Mouse (Mus musculus) neural tube, embryonic 12.5 days (tissue): ENCODE results near the gene Cyp4x1. TPM values are rescaled to one million over a fixed set of nuclear protein-coding genes. Genes with fewer than 3 reads are reported as not detected.

ENCODE experiments used
- ATAC-seq: fragments of 200-750 bp; cut with Nextera tagmentation; 2 replicates; pipeline ENCODE4 v1.8.0; 2017; ENCODE audit warnings: low read depth, mild to moderate bottlenecking, moderate TSS enrichment, moderate library complexity; ENCODE audit not compliant: low FRiP score
- H3K27ac ChIP-seq: fragments of 300-500 bp; sonication (generic); 2 replicates; pipeline ENCODE4 v1.5.1; 2016
- H3K27me3 ChIP-seq: fragments of 300-500 bp; sonication (generic); replicated peaks from 2 replicates; pipeline ENCODE4 v1.6.1; 2016; ENCODE audit warnings: mild to moderate bottlenecking
- H3K36me3 ChIP-seq: fragments of 300-500 bp; sonication (generic); 2 replicates; pipeline ENCODE4 v1.6.1; 2016; ENCODE audit warnings: mild to moderate bottlenecking
- H3K4me1 ChIP-seq: fragments of 300-500 bp; sonication (generic); 2 replicates; pipeline ENCODE4 v1.6.1; 2016
- H3K4me2 ChIP-seq: fragments of 300-500 bp; sonication (generic); replicated peaks from 2 replicates; pipeline ENCODE4 v1.6.1; 2016; ENCODE audit warnings: mild to moderate bottlenecking
- H3K4me3 ChIP-seq: fragments of 300-500 bp; sonication (generic); 2 replicates; pipeline ENCODE4 v1.5.1; 2016
- H3K9ac ChIP-seq: fragments of 300-500 bp; sonication (generic); 2 replicates; pipeline ENCODE4 v1.6.1; 2016; ENCODE audit warnings: mild to moderate bottlenecking
- H3K9me3 ChIP-seq: fragments of 300-500 bp; sonication (generic); 2 replicates; pipeline ENCODE4 v1.6.1; 2016; ENCODE audit warnings: mild to moderate bottlenecking
- WGBS: fragments of 180-500 bp; shearing (Covaris S2); methylation state at CpG from one replicate; pipeline ENCODE4 v1.1.7; 2016; 5-methylcytosine and 5-hydroxymethylcytosine counted together
- polyA plus RNA-seq: library from polyadenylated mRNA; unstranded; fragments of >200 nt; fragmentation: Nextera tagmentation; extraction: Ambion mirVana; gene quantifications from 2 replicates; pipeline ENCODE4 v1.2.1, GENCODE M21; 2016

Cyp4x1 gene
- polyA plus RNA-seq, 1 experiment from 2014 or later, result 3.2 TPM

- H3K4me1 ChIP-seq, result no peaks in the 10 kb centered on the region
- H3K27me3 ChIP-seq, result no peaks in the 10 kb centered on the region
- H3K27ac ChIP-seq, result no peak overlapping the region
- no peak overlapping the region for H3K4me3 ChIP-seq
- H3K9ac ChIP-seq, result no peak overlapping the region
- WGBS, result 79% methylated on average over 2 of the region's 2 CpGs
- H3K9me3 ChIP-seq, result 0 out of 2 replicates have a peak, but pooled peaks cover 3% of the 10 kb centered on the region
- H3K36me3 ChIP-seq, result no peaks in the 10 kb centered on the region
- H3K4me2 ChIP-seq, result no peak overlapping the region
- ATAC-seq, result no peak
Observed at GRCm38 (mm10) chr4:115111167-115111566, 22.9 kb downstream of the Cyp4x1 start.

DNA sequence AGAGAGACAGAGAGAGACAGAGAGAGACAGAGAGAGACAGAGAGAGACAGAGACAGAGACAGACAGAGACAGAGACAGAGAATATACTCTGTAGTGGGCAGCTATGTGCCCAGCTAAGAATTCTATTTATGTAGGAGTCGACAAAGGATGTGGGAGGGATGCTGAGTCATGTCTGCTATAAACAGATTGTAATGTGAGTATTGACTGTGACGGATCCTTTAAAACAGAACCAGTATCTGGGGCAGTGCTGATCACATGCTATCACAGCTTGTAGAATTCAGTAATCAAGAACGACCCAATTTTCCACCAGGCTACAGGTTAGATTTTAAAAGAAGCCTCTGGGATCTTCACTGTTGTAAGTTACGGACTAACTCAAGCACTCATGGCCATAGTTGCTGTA is 30.6 kb downstream of the Cyp4x1 start:
- Histone ChIP-seq H3K27ac (no peak overlapping the region), H3K36me3 (no peaks in the 10 kb centered on the region), H3K4me3 (no peak overlapping the region), H3K9me3 (0 out of 2 replicates have a peak, but pooled peaks cover 3% of the 10 kb centered on the region), H3K9ac (no peak overlapping the region), H3K4me1 (no peaks in the 10 kb centered on the region), H3K27me3 (0 out of 2 replicates have a peak, but pooled peaks cover 1% of the 10 kb centered on the region), H3K4me2 (no peak overlapping the region)
- no peak for ATAC-seq
- WGBS, result 70% methylated on average over 4 of the region's 4 CpGs

- Histone ChIP-seq H3K27ac (no peak overlapping the region), H3K4me1 (no peaks in the 10 kb centered on the region), H3K9ac (no peak overlapping the region), H3K9me3 (no peaks in the 10 kb centered on the region), H3K4me3 (no peak overlapping the region), H3K4me2 (no peak overlapping the region), H3K27me3 (peaks cover 12% of the 10 kb centered on the region), H3K36me3 (no peaks in the 10 kb centered on the region)
- ATAC-seq, result peak; percentile 18; the same call in 1 of the 2 replicates
- WGBS, result 44% methylated on average over 6 of the region's 6 CpGs
Observed at GRCm38 (mm10) chr4:115101682-115102081, 32.4 kb downstream of the Cyp4x1 start.

- Histone ChIP-seq H3K9ac (no peak overlapping the region), H3K4me1 (peaks cover 7% of the 10 kb centered on the region), H3K9me3 (no peaks in the 10 kb centered on the region), H3K4me2 (peak overlapping the region; percentile 25), H3K27me3 (peaks cover 43% of the 10 kb centered on the region), H3K27ac (no peak overlapping the region), H3K4me3 (no peak overlapping the region), H3K36me3 (no peaks in the 10 kb centered on the region)
- under 1% methylated on average over 6 of the region's 6 CpGs for WGBS
- ATAC-seq, result no peak
Observed at GRCm38 (mm10) chr4:115097146-115097496, 37.0 kb downstream of the Cyp4x1 start.

DNA sequence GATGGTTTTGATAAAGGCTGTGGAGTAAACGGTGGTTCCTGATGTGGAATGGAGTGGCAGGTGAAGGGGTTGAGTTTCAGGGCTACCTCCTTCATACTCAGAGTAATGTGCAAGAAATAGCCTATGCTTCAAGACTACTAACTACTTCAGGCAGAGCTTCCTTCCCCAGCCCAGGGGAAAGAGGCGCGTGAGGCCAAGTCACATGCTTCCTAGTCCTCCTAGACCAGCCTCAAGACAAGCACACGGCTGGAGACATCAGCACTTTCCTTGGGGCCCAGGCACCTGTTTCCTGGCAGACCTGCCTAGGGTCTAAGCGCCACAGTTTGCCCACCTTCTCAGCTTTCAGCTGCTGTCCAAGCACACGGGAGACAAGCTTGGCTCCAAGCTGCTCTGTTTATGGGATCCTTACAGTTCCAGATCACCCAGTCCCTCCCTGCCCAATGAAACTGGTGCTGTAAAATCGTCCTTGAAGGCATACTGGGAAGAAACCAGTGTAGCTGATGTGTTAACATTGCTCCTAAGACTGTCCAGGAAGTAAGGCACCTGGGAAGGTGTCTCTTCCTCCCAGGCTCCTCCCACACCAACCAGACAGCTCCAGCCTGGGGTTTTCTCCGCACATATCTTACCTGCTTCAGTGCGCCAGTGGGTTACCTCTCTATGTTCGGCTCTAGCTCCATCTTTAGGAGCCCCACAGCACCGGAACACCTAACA is 37.5 kb downstream of the Cyp4x1 start:
- Histone ChIP-seq H3K27me3 (peaks cover 43% of the 10 kb centered on the region), H3K36me3 (no peaks in the 10 kb centered on the region), H3K4me3 (no peak overlapping the region), H3K4me2 (peak overlapping the region; percentile 87), H3K9ac (no peak overlapping the region), H3K4me1 (peaks cover 7% of the 10 kb centered on the region), H3K27ac (no peak overlapping the region), H3K9me3 (no peaks in the 10 kb centered on the region)
- 13% methylated on average over 11 of the region's 11 CpGs for WGBS
- ATAC-seq, result peak; percentile 31; the same call in 1 of the 2 replicates

GRCm38 (mm10) chr4:115095671-115096434 is 38.2 kb downstream of the Cyp4x1 start:
- Histone ChIP-seq H3K4me2 (peak overlapping the region; percentile 87), H3K9me3 (no peaks in the 10 kb centered on the region), H3K4me3 (peak overlapping the region; percentile 38), H3K36me3 (no peaks in the 10 kb centered on the region), H3K9ac (peak overlapping the region; percentile 66), H3K27me3 (peaks cover 43% of the 10 kb centered on the region), H3K27ac (no peak overlapping the region), H3K4me1 (peaks cover 7% of the 10 kb centered on the region)
- ATAC-seq, result peak; percentile 68
- under 1% methylated on average over 31 of the region's 31 CpGs for WGBS

GRCm38 (mm10) chr4:115094056-115094455 is 40.0 kb downstream of the Cyp4x1 start:
- no peak overlapping the region for H3K4me2 ChIP-seq
- no peak overlapping the region for H3K9ac ChIP-seq
- WGBS, result 82% methylated on average over 2 of the region's 2 CpGs
- no peak overlapping the region for H3K4me3 ChIP-seq
- no peak for ATAC-seq
- H3K4me1 ChIP-seq, result peaks cover 7% of the 10 kb centered on the region
- H3K27ac ChIP-seq, result no peak overlapping the region
- no peaks in the 10 kb centered on the region for H3K36me3 ChIP-seq
- H3K9me3 ChIP-seq, result no peaks in the 10 kb centered on the region
- peaks cover 47% of the 10 kb centered on the region for H3K27me3 ChIP-seq

DNA sequence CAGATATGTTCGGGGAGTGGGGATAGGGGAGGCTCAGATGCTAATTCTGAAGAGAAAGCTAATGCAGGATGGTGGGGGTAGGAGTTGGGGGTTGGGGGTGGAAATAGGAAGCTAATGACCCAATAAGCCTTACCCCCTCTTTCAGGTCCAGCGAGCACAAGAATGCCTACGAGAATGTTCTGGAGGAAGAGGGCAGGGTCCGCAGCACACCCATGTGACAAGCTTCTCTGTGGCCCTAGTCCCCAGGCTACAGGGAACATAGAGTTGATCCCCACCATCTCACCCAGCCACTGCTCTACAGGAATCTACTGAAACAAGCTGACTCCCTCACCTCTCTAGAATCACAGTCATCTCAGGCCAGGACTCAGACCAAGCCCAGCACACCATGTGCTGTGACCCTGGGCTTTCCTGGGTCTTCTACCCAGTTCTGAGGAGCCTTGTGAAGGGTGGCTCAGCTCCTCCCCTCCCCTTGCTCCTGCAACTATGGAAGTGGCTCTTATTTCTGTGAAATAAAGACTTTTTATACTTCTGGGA is 40.7 kb downstream of the Cyp4x1 start:
- Histone ChIP-seq H3K4me1 (peaks cover 7% of the 10 kb centered on the region), H3K9me3 (no peaks in the 10 kb centered on the region), H3K27me3 (peaks cover 51% of the 10 kb centered on the region), H3K27ac (no peak overlapping the region), H3K4me2 (no peak overlapping the region), H3K4me3 (no peak overlapping the region), H3K9ac (no peak overlapping the region), H3K36me3 (no peaks in the 10 kb centered on the region)
- WGBS, result 80% methylated on average over 4 of the region's 4 CpGs
- no peak for ATAC-seq

GRCm38 (mm10) chr4:115091806-115092205 is 42.3 kb downstream of the Cyp4x1 start:
- WGBS, result 83% methylated on average over 3 of the region's 3 CpGs

GRCm38 (mm10) chr4:115090592-115090991 is 43.5 kb downstream of the Cyp4x1 start:
- H3K4me3 ChIP-seq, result no peak overlapping the region
- WGBS, result 66% methylated on average over 2 of the region's 2 CpGs
- H3K36me3 ChIP-seq, result no peaks in the 10 kb centered on the region
- no peak overlapping the region for H3K9ac ChIP-seq
- H3K27me3 ChIP-seq, result peaks cover 38% of the 10 kb centered on the region
- no peak overlapping the region for H3K27ac ChIP-seq
- H3K9me3 ChIP-seq, result no peaks in the 10 kb centered on the region
- ATAC-seq, result no peak
- H3K4me1 ChIP-seq, result peaks cover 2% of the 10 kb centered on the region
- no peak overlapping the region for H3K4me2 ChIP-seq

More at GRCm38 (mm10) chr4:115091806-115092205, 42.3 kb downstream of the Cyp4x1 start:
- no peak overlapping the region for H3K4me2 ChIP-seq
- H3K27me3 ChIP-seq, result peaks cover 47% of the 10 kb centered on the region
- H3K27ac ChIP-seq, result no peak overlapping the region
- H3K4me1 ChIP-seq, result peaks cover 7% of the 10 kb centered on the region
- H3K4me3 ChIP-seq, result no peak overlapping the region
- no peak overlapping the region for H3K9ac ChIP-seq
- no peaks in the 10 kb centered on the region for H3K36me3 ChIP-seq
- H3K9me3 ChIP-seq, result no peaks in the 10 kb centered on the region
- no peak for ATAC-seq

GRCm38 (mm10) chr4:115088611-115089338 is 45.3 kb downstream of the Cyp4x1 start, which contains the start of gene Pdzk1ip1:
Pdzk1ip1 (plus strand) TSS chr4:115088708.
- WGBS, result 26% methylated on average over 11 of the region's 11 CpGs
- Histone ChIP-seq H3K4me1 (no peaks in the 10 kb centered on the region), H3K27me3 (peaks cover 24% of the 10 kb centered on the region)

More at GRCm38 (mm10) chr4:115088611-115089338, 45.3 kb downstream of the Cyp4x1 start, which contains the start of gene Pdzk1ip1:
- Histone ChIP-seq H3K4me2 (no peak within 1 kb of the TSS), H3K36me3 (no peaks in the 10 kb centered on the region), H3K9ac (no peak within 1 kb of the TSS), H3K4me3 (no peak within 1 kb of the TSS), H3K27ac (no peak within 1 kb of the TSS), H3K9me3 (no peaks in the 10 kb centered on the region)
- ATAC-seq, result no peak
